Comparison of ENCODE assay signal across 14 mouse cellular contexts in genomic region chr4:155123868-155124534, GRCm38 (mm10). TPM values are rescaled to one million over a fixed set of nuclear protein-coding genes. Genes with fewer than 3 reads are reported as not detected.
DNase-seq lines count a peak whose midpoint lies in the region; ATAC-seq and TF ChIP-seq lines count a peak whose summit lies in the region.
"Had no signal": no experiment of that assay in that cellular context is flagged by ENCODE, and none has a peak within 500 bp of the region (broad histone marks: within the 10 kb centered on the region; RNA-seq: fewer than 3 reads in every experiment).

No protein-coding gene starts in this region.

- intact Hi-C loops in left cerebral cortex, postnatal 4 days (cut with DNase I): no loop called here

- H3K27ac ChIP-seq in kidney, embryonic 16.5 days (ENCODE audit: low read length): peak overlapping the region; percentile 73
- H3K27ac ChIP-seq: liver, embryonic 14.5 days had no signal

- no peak for DNase-seq in kidney, postnatal 14 days
- DNase-seq in ES-CJ7 (ENCODE audit: low read depth, low spot score): peak; percentile 61
- DNase-seq in G1E (ENCODE audit: low spot score): no peak
- DNase-seq in kidney, postnatal 10 days: peak; percentile 61
- DNase-seq in left cerebral cortex, postnatal 4 days: no peak
- DNase-seq in left cerebral cortex, adult 18-20 months (ENCODE audit: low spot score in 2 of 2): no peak
- DNase-seq: cerebellum, adult 9-10 months; right cerebral cortex, postnatal 14 days; thymus, postnatal 14 days had no signal

- no peaks in the 10 kb centered on the region for H3K27me3 ChIP-seq in kidney, embryonic 16.5 days (ENCODE audit: insufficient read depth, low read length)
- H3K27me3 ChIP-seq in G1E (ENCODE audit: insufficient read depth, low read length): peaks cover 13% of the 10 kb centered on the region; the same call in 1 of the 2 replicates
- H3K27me3 ChIP-seq: megakaryocyte, embryonic 14.5 days had no signal

- peak; percentile 36; the same call in 1 of the 2 replicates for ATAC-seq in kidney, embryonic 16.5 days (ENCODE audit: low FRiP score, low TSS enrichment)
- ATAC-seq in G1E (ENCODE audit: extremely low read depth, insufficient number of reproducible peaks, low FRiP score, poor library complexity, severe bottlenecking): no peak
- no peak for ATAC-seq in cerebellum, adult (ENCODE audit: insufficient number of reproducible peaks, low FRiP score, low TSS enrichment)
- ATAC-seq: activated CD4-positive, CD25-positive, alpha-beta regulatory T cell, adult 4 months had no signal

- H3K4me2 ChIP-seq in kidney, embryonic 16.5 days (replicated peaks; ENCODE audit: low read depth, low read length): no peak overlapping the region

- H3K9me3 ChIP-seq in kidney, embryonic 16.5 days (ENCODE audit: low read length): peaks cover 3% of the 10 kb centered on the region; the same call in 1 of the 2 replicates
- H3K9me3 ChIP-seq in G1E (replicated peaks): peaks cover 4% of the 10 kb centered on the region

- no peak overlapping the region for H3K4me3 ChIP-seq in kidney, embryonic 16.5 days (ENCODE audit: low read length)
- peak overlapping the region; percentile 44; the same call in 1 of the 2 replicates for H3K4me3 ChIP-seq in G1E (ENCODE audit: low read depth, low read length)
- H3K4me3 ChIP-seq: megakaryocyte, embryonic 14.5 days had no signal

- no peak overlapping the region; the same call in 1 of the 2 replicates for H3K9ac ChIP-seq in kidney, embryonic 16.5 days (replicated peaks; ENCODE audit: low read length)
- H3K9ac ChIP-seq: liver, embryonic 14.5 days had no signal

- no peak for TF ChIP-seq CTCF in G1E (IDR thresholded peaks at IDR 0.05; ENCODE audit: low read depth, low read length)

- WGBS in kidney, embryonic 16.5 days: 44% methylated on average over 9 of the region's 9 CpGs

- H3K4me1 ChIP-seq in kidney, embryonic 16.5 days (ENCODE audit: insufficient read depth, low read length): peaks cover 40% of the 10 kb centered on the region
- peaks cover 92% of the 10 kb centered on the region for H3K4me1 ChIP-seq in G1E (ENCODE audit: insufficient read depth, low read depth, low read length)

- no peaks in the 10 kb centered on the region for H3K36me3 ChIP-seq in kidney, embryonic 16.5 days (ENCODE audit: insufficient read depth, low read length)
- peaks cover 2% of the 10 kb centered on the region for H3K36me3 ChIP-seq in G1E (replicated peaks)

RNA-seq across cellular contexts. Expression of gene Morn1, which starts 37.6 kb away (rescaled TPM):
- 5.9 and 7.0 TPM in 2 replicates for polyA plus RNA-seq in kidney, embryonic 16.5 days (2015; fragmentation: Nextera tagmentation; extraction: Ambion mirVana)
- total RNA-seq in G1E (2014; fragmentation: Nextera tagmentation) (2.3 and 4.2 TPM in 2 replicates), G1E (2017) (5.3 and 7.2 TPM in 2 replicates)
- polyA plus RNA-seq in G1E (2012): 1.8 and 2.9 TPM in 2 replicates
- total RNA-seq in left cerebral cortex, postnatal 4 days (2021): 10 to 100 TPM; 11.0 to 12.9 TPM
- total RNA-seq in left cerebral cortex, adult 18-20 months (2021): 10 to 100 TPM in 1 of 2 experiments, 1 to 10 TPM in 1; 9.0 to 10.4 TPM

RNA-seq across cellular contexts. Expression of gene Rer1, which starts 37.8 kb away (rescaled TPM):
- 158 and 162 TPM in 2 replicates for polyA plus RNA-seq in kidney, embryonic 16.5 days (2015; fragmentation: Nextera tagmentation; extraction: Ambion mirVana)
- total RNA-seq in G1E (2014; fragmentation: Nextera tagmentation) (209 TPM in 2 replicates), G1E (2017) (212 and 216 TPM in 2 replicates)
- polyA plus RNA-seq in G1E (2012): 123 and 125 TPM in 2 replicates
- total RNA-seq in left cerebral cortex, postnatal 4 days (2021): 10 to 100 TPM; 65.1 to 67.9 TPM
- total RNA-seq in left cerebral cortex, adult 18-20 months (2021): 10 to 100 TPM; 64.6 to 64.7 TPM

RNA-seq across cellular contexts. Expression of gene Pex10, which starts 57.2 kb away (rescaled TPM):
- polyA plus RNA-seq in kidney, embryonic 16.5 days (2015; fragmentation: Nextera tagmentation; extraction: Ambion mirVana): 26.3 and 27.3 TPM in 2 replicates
- total RNA-seq in G1E (2014; fragmentation: Nextera tagmentation): 15.9 and 21.1 TPM in 2 replicates
- total RNA-seq in G1E (2017): 23.2 and 23.4 TPM in 2 replicates
- polyA plus RNA-seq in G1E (2012): 30.3 and 40.2 TPM in 2 replicates
- 10 to 100 TPM; 12.0 to 13.5 TPM for total RNA-seq in left cerebral cortex, postnatal 4 days (2021)
- total RNA-seq in left cerebral cortex, adult 18-20 months (2021): 10 to 100 TPM; 18.5 to 19.2 TPM

Comparison
In these comparisons a context has a peak if more than half of its experiments do, and no peak if none do; other contexts are left out.
1. DNase-seq: peak in ES-CJ7 (single experiment) and kidney, postnatal 10 days (single experiment); none in kidney, postnatal 14 days (single experiment), G1E (single experiment), left cerebral cortex, postnatal 4 days (single experiment) and left cerebral cortex, adult 18-20 months (0 of 2).